Mouse (Mus musculus): ENCODE measurements around the gene Slc36a2.

DNA sequence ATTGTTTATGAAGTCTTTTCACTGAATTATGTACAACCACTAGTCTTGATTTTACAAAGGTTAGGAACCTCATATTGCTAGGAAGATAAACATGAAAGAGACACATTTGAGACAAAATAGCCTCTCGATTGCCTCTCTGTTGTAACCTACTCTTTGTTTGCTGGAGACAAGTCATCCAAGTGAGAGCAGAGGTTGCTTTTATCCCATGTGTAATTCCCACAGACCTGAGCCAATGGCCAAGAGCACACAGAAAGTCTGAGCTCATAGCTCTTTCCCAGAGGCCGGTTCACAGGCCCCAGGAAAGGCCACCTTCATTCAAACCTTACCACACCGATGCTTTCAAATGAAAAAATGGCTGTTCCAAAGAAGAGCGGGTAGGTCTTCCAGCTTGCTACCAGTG lies 16.4 kb downstream of the Slc36a2 start:
- TF ChIP-seq CTCF (IDR thresholded peaks at IDR 0.05) = no peak
- TF ChIP-seq EP300 (IDR thresholded peaks at IDR 0.05) = no peak

Measured in lung, postnatal 0 days (tissue).